Mouse (Mus musculus): ENCODE results near the gene Csnk2b. TPM values are rescaled to one million over a fixed set of nuclear protein-coding genes. Genes with fewer than 3 reads are reported as not detected.

Csnk2b gene
- polyA plus RNA-seq, 1 experiment = not detected

DNA sequence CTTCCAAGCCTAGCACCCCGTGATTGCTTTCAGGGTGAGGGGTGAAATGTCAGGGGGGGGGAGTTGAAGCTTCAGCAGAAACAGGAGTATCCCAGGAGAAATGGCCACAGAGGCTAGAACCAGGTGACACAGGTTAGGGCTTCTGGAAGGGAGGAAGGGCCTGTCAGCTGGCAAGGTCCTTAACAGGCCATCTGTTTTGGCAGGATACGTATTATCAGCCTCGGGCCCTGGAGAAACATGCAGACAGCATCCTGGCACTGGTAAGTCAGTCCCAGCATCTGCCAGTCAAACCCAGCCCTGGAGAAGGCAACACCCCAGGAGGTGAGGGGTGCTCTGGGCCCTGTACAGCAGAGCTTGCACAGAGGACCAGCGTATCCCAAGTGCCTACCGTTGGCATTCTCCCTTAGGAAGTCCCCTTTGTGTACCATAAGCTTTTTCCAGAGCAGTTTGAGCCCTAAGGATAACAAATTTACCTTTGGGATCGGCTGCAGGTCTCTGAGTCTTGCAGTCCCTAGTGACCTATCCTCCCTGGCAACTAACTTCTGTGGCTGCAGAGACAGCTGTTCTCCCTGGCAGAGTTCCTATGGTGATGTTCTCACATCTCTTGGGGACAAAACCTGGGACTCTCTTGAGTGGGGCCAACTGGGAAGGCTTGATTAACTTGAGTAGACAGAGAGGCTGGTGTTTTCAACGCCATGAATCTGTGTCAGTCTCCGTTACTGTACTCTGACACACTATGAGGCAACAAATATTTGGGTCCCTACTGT is 31.5 kb downstream of the Csnk2b start:
- TF ChIP-seq CTCF (IDR thresholded peaks at IDR 0.05; ENCODE audit: insufficient read depth, low read depth, low read length) (no peak), POLR2A (IDR thresholded peaks at IDR 0.05; ENCODE audit: insufficient read depth, low read depth, low read length) (no peak)
- no peak overlapping the region for H3K27ac ChIP-seq (ENCODE audit: insufficient read depth, low read depth, low read length)
- 36% methylated on average over 8 of the region's 8 CpGs for WGBS

DNA sequence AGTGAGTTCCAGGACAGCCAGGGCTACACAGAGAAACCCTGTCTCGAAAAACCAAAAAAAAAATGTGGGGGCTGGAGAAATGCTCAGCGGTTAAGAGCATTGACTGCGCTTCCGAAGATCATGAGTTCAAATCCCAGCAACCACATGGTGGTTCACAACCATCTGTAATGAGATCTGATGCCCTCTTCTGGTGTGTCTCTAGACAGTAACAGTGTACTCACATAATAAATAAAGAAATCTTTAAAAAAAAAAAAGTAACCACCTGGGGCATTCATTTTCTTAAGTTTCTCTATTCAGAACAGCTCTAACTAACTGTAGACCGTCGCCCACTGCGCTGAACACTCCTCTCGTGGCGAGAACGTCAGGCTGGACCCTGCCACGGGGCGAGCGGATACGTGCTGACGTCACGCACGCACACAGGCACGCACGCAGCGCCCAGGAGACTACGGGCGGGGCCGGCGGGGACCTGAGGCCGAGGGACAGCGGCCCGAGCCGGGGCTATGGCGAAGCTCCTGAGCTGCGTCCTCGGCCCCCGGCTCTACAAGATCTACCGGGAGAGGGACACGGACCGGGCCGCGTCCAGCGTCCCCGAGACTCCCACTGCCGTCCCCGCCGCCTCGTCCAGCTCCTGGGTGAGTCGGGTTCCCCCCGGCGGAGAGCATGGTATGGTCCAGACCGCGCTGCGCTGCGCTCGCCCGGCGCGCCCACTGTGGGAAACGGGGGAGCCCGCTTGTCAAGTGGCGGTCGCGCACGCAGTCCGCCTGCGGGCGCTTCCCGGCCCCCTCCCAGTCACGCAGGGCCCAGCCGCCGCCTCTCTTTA is 32.8 kb downstream of the Csnk2b start, which contains the start of gene Abhd16a:
Abhd16a (plus strand) TSS at position 439 of the 820 bp plus-strand sequence.
- H3K4me3 ChIP-seq (ENCODE audit: insufficient read depth, low read depth, low read length) = peak within 1 kb of the TSS; percentile 78
- peaks cover 12% of the 10 kb centered on the region for H3K4me1 ChIP-seq (ENCODE audit: control insufficient read depth, insufficient read depth, low read length)
- WGBS = 2% methylated on average over 67 of the region's 67 CpGs
- peak within 1 kb of the TSS; percentile 99 for H3K27ac ChIP-seq (ENCODE audit: insufficient read depth, low read depth, low read length)
- TF ChIP-seq CTCF (IDR thresholded peaks at IDR 0.05; ENCODE audit: insufficient read depth, low read depth, low read length) = no peak
- TF ChIP-seq POLR2A (IDR thresholded peaks at IDR 0.05; ENCODE audit: insufficient read depth, low read depth, low read length) = peak; percentile 93

More for the DNA sequence above, 31.5 kb downstream of the Csnk2b start:
- peaks cover 15% of the 10 kb centered on the region for H3K4me1 ChIP-seq (ENCODE audit: control insufficient read depth, insufficient read depth, low read length)
- peak overlapping the region; percentile 78 for H3K4me3 ChIP-seq (ENCODE audit: insufficient read depth, low read depth, low read length)

DNA sequence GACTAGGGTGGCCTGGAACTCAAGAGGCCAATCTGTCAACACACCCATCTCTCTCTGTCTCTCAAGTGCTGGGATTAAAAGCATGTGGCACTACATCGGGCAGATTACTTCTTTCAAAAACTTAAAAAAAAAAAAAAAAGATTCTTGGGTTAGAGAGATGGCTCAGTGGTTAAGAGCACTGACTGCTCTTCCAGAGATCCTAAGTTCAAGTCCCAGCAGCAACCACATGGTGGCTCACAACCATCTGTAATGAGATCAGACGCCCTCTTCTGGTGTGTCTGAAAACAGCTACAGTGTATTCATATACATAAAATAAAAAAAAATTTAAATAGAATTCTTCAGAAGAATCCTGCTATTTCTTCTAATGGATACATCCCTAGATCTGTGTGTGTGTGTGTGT is 33.7 kb downstream of the Csnk2b start:
- H3K4me3 ChIP-seq (ENCODE audit: insufficient read depth, low read depth, low read length) = no peak overlapping the region
- WGBS = 46% methylated on average over 2 of the region's 2 CpGs
- no peak overlapping the region for H3K27ac ChIP-seq (ENCODE audit: insufficient read depth, low read depth, low read length)
- H3K4me1 ChIP-seq (ENCODE audit: control insufficient read depth, insufficient read depth, low read length) = peaks cover 12% of the 10 kb centered on the region
- no peak for TF ChIP-seq CTCF (IDR thresholded peaks at IDR 0.05; ENCODE audit: insufficient read depth, low read depth, low read length)

DNA sequence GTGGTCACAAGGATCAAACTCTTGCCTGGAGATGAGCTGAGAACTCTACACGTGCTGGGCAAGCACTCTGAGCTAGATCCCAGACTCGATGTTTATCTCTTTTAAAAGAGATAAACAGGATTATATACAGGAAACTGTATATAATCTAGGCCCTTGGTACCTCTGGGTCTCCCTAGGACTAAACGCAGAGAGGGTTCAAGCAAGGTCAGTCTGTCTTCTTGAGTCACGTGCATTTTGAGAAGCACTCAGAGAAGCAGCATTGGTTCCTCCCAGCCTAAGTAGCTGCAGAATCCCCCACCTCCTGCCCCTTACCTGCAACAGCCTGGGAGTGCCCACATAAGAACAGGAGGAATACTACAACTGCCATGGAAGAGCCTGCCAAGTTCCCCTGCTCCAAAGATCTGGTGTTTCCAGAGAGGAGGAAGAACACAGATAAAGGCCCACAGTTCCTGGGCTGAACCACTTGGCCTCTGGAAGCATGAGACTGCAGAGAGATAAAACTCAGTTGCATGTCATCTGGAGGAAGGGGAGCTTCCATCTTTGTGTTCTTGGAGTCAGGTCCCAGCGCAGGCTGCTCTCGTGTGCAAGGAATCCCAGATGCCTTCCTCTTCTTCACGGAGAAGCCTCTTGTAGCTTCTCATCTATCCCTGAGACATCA is 36.5 kb downstream of the Csnk2b start, which contains the start of gene Ly6g6f:
Ly6g6f (minus strand) TSS at position 403 of the 658 bp plus-strand sequence.
- 81% methylated on average over 7 of the region's 7 CpGs for WGBS
- H3K4me3 ChIP-seq (ENCODE audit: insufficient read depth, low read depth, low read length) = no peak within 1 kb of the TSS
- H3K27ac ChIP-seq (ENCODE audit: insufficient read depth, low read depth, low read length) = no peak within 1 kb of the TSS
- no peak for TF ChIP-seq CTCF (IDR thresholded peaks at IDR 0.05; ENCODE audit: insufficient read depth, low read depth, low read length)
- no peak for TF ChIP-seq POLR2A (IDR thresholded peaks at IDR 0.05; ENCODE audit: insufficient read depth, low read depth, low read length)
- H3K4me1 ChIP-seq (ENCODE audit: control insufficient read depth, insufficient read depth, low read length) = peaks cover 4% of the 10 kb centered on the region

DNA sequence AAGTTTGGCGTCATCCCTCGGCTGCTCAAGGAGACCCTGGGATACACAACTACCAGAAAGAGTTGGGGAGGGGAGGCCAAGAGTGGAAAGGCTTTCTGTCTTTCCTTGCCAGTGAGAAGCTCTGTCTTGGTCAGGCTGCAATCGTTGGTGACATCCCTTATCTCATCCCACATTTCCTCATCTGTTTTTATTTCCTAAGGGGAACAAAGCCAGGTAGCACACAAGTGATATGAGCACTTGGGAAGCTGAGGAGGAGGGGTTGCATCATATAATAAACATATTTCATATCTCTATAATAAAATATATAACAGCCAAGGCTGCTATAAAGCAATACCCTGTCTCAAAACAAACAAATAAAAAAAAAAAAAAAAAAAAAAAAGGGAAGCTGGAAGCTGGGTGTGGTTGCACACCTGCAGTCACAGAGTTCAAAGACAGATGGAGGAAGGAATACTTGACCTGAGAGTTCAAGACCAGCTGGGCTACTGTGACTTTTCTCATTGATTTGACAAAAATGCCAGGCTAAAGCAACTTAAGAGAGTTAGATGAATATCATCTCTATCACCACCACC is 37.8 kb downstream of the Csnk2b start:
- 80% methylated on average over 3 of the region's 3 CpGs for WGBS
- H3K4me3 ChIP-seq (ENCODE audit: insufficient read depth, low read depth, low read length) = no peak overlapping the region
- H3K4me1 ChIP-seq (ENCODE audit: control insufficient read depth, insufficient read depth, low read length) = no peaks in the 10 kb centered on the region
- no peak overlapping the region for H3K27ac ChIP-seq (ENCODE audit: insufficient read depth, low read depth, low read length)
- no peak for TF ChIP-seq POLR2A (IDR thresholded peaks at IDR 0.05; ENCODE audit: insufficient read depth, low read depth, low read length)

DNA sequence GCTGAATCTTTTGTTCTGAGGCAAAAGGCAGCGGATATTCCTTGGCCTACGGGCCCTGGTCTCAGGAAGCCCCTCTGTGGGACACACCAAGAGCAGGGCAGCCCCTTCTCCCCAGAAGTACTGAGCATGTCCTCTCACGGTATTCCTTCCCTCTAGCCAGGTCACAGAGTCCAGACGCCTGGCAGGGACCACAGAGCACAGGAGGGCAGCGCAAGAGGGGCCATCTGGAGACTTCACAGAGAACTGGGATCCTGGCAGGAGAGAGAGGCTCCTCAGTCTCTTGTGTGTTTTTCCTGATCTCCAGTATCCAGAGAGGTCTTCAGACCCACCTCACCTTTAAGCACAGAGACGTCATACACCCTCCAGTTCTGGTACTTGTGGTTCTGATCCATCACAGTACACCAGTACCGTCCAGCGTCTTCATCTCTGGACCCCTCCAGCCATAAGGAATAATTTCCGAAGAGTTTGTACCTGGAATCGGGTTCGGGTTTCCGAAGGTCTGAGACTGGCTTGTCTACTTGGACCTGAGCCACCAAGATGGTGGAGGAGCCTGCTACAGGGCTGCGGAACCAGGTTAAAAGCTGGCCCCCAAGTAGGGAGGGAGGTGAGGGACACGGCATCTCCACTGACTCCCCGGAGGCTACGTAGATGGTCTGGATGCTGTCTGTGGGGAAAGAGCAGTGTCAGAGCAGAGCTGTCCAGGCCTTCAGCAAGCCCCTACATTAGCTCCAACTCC is 38.8 kb downstream of the Csnk2b start:
- TF ChIP-seq CTCF (IDR thresholded peaks at IDR 0.05; ENCODE audit: insufficient read depth, low read depth, low read length) (no peak), POLR2A (IDR thresholded peaks at IDR 0.05; ENCODE audit: insufficient read depth, low read depth, low read length) (no peak)
- WGBS = 88% methylated on average over 16 of the region's 16 CpGs
- Histone ChIP-seq H3K4me3 (ENCODE audit: insufficient read depth, low read depth, low read length) (no peak overlapping the region), H3K4me1 (ENCODE audit: control insufficient read depth, insufficient read depth, low read length) (peaks cover 2% of the 10 kb centered on the region; the same call in 1 of the 2 replicates), H3K27ac (ENCODE audit: insufficient read depth, low read depth, low read length) (no peak overlapping the region)

DNA sequence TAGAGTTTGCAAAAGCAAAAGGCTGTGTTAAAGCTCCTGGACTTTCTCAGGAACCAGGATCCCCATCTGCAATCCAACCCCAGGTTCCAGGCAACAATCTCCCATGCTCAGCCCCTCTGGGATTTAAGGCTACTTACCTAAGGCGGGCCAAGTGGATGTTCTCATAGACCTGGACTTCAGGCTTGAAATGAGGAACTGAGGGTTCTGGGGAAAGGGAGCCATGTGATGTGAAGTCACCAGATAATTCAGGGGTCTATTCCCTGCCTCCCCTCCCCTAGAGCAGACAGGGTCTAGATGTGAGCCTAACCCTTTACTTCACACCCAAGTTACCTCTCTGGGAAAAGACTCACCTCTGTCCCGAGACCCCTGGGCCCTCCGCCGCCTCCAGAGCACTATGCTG is 41.1 kb downstream of the Csnk2b start:
- TF ChIP-seq CTCF (IDR thresholded peaks at IDR 0.05; ENCODE audit: insufficient read depth, low read depth, low read length) = no peak
- TF ChIP-seq POLR2A (IDR thresholded peaks at IDR 0.05; ENCODE audit: insufficient read depth, low read depth, low read length) = no peak
- Histone ChIP-seq H3K27ac (ENCODE audit: insufficient read depth, low read depth, low read length) (no peak overlapping the region), H3K4me1 (ENCODE audit: control insufficient read depth, insufficient read depth, low read length) (peaks cover 10% of the 10 kb centered on the region; the same call in 1 of the 2 replicates), H3K4me3 (ENCODE audit: insufficient read depth, low read depth, low read length) (no peak overlapping the region)
- 77% methylated on average over 4 of the region's 4 CpGs for WGBS

DNA sequence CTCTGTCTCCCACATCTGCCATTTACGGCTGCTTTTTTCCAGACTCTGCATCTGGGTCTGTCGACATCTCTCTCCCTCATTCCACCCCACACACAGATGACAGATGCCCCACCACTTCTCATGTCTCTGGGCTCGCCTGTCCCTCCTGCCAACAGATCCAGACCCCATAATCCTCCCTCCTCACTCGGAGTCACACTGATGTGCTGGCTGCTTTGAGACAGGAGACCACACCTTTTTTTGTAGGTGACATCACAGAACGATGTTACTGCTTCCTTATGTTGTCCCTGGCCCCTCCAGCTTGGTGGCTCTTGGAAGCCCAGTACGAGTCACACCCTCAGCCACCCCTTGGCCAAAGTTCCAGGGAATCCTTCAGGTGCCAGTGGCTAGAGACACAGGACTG is 41.6 kb downstream of the Csnk2b start:
- Histone ChIP-seq H3K4me3 (ENCODE audit: insufficient read depth, low read depth, low read length) (no peak overlapping the region), H3K4me1 (ENCODE audit: control insufficient read depth, insufficient read depth, low read length) (peaks cover 10% of the 10 kb centered on the region; the same call in 1 of the 2 replicates), H3K27ac (ENCODE audit: insufficient read depth, low read depth, low read length) (no peak overlapping the region)
- TF ChIP-seq CTCF (IDR thresholded peaks at IDR 0.05; ENCODE audit: insufficient read depth, low read depth, low read length) (no peak), POLR2A (IDR thresholded peaks at IDR 0.05; ENCODE audit: insufficient read depth, low read depth, low read length) (no peak)
- WGBS = 61% methylated on average over 6 of the region's 6 CpGs

All from olfactory bulb, adult 2 months (tissue).